Mouse (Mus musculus) left cerebral cortex, adult 2 months (tissue): ENCODE results near the gene Slc25a16. TPM values are rescaled to one million over a fixed set of nuclear protein-coding genes. Genes with fewer than 3 reads are reported as not detected.

Experiments used
- DNase-seq, 2 experiments: peaks; one replicate each; pipeline ENCODE4 v3.0.0; 2021 to 2022; ENCODE audit warnings: low spot score in 2 of 2, mixed read lengths in 1 of 2; ENCODE audit errors: extremely low spot score in 1 of 2
- H3K27ac ChIP-seq: fragments of 200-600 bp; 2 replicates; pipeline ENCODE4 v1.8.1; 2022
- H3K4me3 ChIP-seq: fragments of 200-600 bp; 2 replicates; pipeline ENCODE4 v1.8.1; 2022
- CTCF ChIP-seq: fragments of 200-600 bp; IDR thresholded peaks from 2 replicates; pipeline ENCODE4 v1.8.1; 2022; ENCODE audit warnings: antibody characterized with exemption, mild to moderate bottlenecking, moderate library complexity
- intact Hi-C: fragments of 180-260 bp; cut with DNase I; formaldehyde crosslinking; loops from one replicate; pipeline ENCODE4 v1.15.1; 2025
- total RNA-seq, 2 experiments: library from RNA; stranded (reverse); gene quantifications; 2 replicates each; pipeline ENCODE4 v1.2.3; 2021

The Slc25a16 gene
- total RNA-seq, 2 experiments from 2014 or later, result 36.4 to 38.5 TPM

DNA sequence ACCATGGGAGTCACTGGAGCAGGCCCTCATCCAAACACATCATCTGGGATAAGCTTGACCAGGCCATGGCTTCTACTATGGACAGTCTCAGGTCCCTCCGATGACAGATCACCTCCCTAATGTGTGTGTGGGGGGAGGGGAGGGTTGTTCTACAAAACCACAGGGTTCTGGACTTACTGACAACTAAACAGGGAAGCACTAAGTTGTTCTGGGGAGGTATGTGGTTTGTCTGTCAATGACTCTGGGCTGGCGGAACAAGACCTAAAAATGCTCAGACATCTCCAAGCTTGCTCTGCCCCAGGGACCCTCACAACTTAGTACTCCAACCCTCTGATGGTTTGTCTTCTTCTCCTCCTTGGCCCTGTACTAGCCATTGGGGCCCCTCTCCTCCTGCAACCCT is 9.3 kb upstream of the Slc25a16 start:
- TF ChIP-seq CTCF, result no peak
- Histone ChIP-seq H3K4me3 (no peak overlapping the region), H3K27ac (no peak overlapping the region)
- DNase-seq, result no peak
- intact Hi-C loops, result no loop called here

DNA sequence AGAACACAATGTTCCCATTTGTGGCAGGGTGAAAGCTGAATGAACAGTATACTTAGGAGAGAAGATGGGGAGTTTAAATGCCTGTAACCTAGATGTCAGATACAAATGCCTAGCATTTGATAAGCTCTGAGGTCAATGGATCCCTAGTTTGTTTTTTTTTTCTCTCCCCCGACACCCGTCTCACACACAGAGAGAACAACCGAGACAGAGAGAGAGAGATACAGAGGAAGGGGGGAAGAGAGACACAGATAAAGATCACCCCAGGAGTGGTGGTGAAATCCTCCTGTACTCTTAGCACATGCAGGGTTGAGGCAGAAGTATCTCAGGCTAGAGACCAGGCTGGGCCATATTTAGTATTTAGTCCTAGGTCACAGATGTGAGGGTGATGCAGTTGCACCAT is 1.4 kb upstream of the Slc25a16 start:
- TF ChIP-seq CTCF, result no peak
- no peak overlapping the region for H3K4me3 ChIP-seq
- intact Hi-C loops, result no loop called here
- H3K27ac ChIP-seq, result no peak overlapping the region
- no peak for DNase-seq

DNA sequence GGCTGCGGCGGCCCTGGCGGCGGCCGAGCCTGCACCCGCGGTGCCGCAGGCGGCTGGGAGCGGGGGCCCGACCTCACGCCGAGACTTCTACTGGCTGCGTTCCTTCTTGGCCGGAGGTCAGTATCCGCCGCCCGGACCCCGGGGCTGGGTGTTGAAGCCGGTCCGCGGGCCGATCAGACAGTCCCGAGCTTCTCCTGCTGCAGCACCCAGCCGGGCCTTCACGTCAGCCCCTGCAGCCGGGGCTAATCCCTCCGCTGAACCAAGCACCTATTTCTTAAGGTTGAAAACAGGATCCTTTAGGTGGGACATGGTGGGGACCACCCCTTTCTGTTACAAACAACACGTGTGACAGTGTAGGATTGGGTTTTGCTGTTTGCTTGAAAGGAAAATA is 328 bp downstream of the Slc25a16 start:
- TF ChIP-seq CTCF, result no peak
- intact Hi-C loops, result loop anchor here (2.0 to 5.0 kb wide), 3 partner anchors 53 to 128 kb away; partner anchors contain the start of gene Ccar1
- Histone ChIP-seq H3K4me3 (peak overlapping the region; percentile 95), H3K27ac (peak overlapping the region; percentile 91)
- DNase-seq, result no peak

DNA sequence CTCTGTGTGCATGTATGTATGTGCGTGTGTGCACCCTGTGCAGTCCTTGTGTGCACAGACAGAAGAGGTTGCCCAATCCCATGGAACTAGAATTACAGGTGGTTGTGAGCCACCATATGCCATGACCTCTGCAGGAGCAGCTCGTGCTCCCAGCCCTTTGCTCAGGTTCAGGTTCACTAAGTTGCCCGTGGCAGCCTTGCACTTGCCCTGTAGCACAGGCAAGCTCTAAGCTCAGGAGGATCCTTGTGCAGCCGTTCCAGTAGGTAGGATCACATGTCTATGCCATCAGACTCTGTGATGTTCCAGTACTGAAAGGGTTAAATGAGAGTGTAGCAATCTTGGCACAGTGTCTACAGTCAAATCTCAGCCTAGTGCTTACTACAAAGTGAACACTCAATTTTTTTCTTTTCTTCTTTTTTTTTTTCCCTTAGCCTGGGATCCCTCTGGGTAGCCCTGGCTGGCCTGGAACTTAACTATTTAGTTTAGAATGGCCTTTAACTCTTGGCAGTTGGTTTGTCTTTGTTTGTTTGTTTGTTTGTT is 3.7 kb downstream of the Slc25a16 start:
- DNase-seq, result no peak
- TF ChIP-seq CTCF, result no peak
- no peak overlapping the region for H3K4me3 ChIP-seq
- no peak overlapping the region for H3K27ac ChIP-seq
- intact Hi-C loops, result loop anchor here (5.0 kb wide), 2 partner anchors 57 to 132 kb away; partner anchors contain the start of gene Ccar1

DNA sequence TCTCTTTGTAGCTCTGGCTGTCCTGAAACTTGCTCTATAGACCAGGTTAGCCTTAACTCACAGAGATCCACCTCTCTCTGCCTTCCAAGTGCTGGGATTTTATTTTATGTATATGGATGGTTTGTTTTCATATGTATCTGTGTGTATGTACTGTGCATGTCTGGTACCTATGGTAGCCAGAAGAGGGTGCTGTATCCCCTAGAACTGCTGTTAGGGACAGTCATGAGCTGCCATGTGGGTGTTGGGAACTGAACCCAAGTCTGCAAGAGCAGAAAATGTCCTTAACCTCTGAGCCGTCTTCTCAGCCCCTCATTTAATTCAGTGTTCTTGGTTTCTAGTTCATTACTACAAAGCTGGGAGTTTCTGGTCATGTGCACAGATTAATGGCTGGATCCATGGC is 11.9 kb downstream of the Slc25a16 start:
- Histone ChIP-seq H3K4me3 (no peak overlapping the region), H3K27ac (no peak overlapping the region)
- intact Hi-C loops, result no loop called here
- TF ChIP-seq CTCF, result no peak; the same call in none of the 2 replicates
- no peak for DNase-seq

DNA sequence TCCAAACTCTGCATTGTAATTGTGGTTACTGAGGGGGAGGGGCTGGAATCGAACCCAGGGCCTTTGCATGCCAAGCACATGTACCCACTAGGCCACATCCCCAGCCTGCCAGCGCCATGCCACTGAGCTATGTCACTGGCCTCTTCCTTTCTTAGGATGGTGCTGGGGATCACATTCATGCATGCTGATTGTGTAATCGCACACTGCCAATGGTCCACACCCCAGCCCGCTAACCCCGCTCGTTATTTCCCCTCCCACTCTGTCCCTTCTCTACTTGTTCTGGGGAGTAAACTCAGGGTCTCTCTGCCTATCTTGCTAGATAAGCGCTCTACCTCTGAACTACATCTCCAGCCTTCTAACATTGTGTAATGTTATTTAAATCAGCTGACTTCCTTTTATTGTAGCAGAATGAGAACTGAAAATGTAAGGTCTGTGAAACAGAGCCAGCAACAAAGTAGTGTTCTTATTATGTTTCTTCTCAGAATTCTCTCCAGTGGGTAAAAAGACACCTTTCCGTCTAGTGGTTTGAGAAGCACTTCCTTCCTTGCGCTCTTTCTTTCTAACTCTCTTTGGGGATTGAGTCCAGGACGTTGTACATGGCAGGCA is 24.6 kb downstream of the Slc25a16 start:
- intact Hi-C loops, result no loop called here

DNA sequence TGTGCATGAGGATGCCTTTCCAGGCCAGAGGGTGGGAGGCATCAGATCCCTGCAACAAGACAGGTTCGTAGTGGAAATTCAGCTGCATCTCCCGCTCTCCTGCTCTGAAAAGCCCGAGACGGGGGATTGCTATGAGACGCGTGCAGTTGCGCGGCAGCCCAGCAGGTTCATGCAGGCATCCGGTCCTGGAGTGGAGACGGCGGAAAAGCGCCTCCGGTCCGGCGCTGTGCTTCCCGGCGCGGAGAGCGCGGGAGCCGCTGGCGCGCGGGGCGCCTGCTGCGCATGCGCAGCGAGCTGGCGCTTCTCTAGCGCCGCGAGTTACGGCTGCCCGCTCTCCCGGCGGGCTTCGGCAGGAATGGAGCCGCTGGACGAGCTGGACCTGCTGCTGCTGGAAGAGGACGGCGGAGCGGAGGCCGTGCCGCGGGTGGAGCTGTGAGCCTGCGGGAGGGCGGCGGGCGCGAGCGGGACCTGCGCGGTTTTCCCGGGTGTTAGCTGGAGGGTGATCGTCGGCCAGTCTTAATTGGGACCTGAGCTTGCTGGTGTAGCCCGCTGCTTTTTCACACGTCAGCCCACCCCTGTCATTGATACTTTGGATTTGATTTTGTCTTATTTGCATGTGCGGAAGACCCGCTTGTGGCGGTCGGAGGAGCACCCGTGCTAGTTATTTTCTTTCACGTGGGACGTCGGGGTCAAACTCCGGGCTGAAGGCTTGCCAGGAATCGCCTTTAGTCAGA is 26.5 kb downstream of the Slc25a16 start, which contains the start of gene Dna2:
Dna2 (plus strand) TSS at position 289 of the 734 bp plus-strand sequence.
- peak; percentile 72 for DNase-seq
- peak within 1 kb of the TSS; percentile 73 for H3K4me3 ChIP-seq
- intact Hi-C loops, result no loop called here
- 0 out of 2 replicates have a peak within 1 kb of the TSS, but pooled peaks have one; percentile 6 for H3K27ac ChIP-seq
- peak; percentile 33 for TF ChIP-seq CTCF

More for the DNA sequence above, 24.6 kb downstream of the Slc25a16 start:
- DNase-seq, result no peak
- Histone ChIP-seq H3K27ac (no peak overlapping the region), H3K4me3 (no peak overlapping the region)
- no peak for TF ChIP-seq CTCF

DNA sequence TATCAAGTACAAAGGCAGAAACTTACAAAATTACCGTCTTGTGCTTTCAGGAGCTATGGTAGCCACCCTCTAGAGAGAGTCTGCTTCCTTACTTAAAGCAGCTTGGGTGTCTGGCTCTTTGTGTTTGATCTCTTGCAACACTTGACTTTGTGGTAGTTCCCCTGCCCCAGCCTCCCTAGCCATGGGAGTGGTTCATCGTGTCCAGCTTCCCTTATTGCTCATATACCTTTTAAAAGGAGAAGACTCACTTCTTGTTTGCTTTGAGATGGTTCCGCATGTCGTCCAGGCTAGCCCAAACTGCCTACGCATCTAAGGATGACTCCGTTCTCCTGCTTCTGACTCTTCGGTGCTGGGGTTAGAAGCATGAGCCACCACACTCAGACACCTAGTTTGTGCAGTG is 28.1 kb downstream of the Slc25a16 start:
- intact Hi-C loops, result no loop called here

DNA sequence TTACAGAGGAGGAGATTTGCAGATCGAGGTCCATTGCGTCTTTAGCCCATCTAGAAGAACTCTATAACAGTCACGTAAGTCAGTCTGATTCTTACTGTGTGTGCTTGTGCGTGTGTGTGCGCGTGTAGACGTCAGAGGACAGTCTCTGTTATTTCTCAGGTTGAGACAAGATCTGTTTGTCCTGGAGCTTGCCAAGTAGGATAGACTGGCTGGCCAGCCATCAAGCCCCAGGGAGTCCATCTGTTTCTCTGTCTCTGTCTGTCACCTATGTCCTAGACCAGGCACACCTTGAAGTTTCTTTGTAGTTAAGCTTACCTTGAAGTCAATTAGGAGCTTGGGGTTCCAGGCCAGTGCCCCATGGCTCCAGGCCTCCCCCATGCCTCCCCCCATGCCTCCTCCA is 43.5 kb downstream of the Slc25a16 start:
- H3K27ac ChIP-seq, result no peak overlapping the region
- intact Hi-C loops, result no loop called here
- no peak for TF ChIP-seq CTCF
- no peak overlapping the region for H3K4me3 ChIP-seq
- no peak for DNase-seq

More for the DNA sequence above, 28.1 kb downstream of the Slc25a16 start:
- Histone ChIP-seq H3K27ac (no peak overlapping the region), H3K4me3 (no peak overlapping the region)
- no peak for TF ChIP-seq CTCF
- no peak for DNase-seq

DNA sequence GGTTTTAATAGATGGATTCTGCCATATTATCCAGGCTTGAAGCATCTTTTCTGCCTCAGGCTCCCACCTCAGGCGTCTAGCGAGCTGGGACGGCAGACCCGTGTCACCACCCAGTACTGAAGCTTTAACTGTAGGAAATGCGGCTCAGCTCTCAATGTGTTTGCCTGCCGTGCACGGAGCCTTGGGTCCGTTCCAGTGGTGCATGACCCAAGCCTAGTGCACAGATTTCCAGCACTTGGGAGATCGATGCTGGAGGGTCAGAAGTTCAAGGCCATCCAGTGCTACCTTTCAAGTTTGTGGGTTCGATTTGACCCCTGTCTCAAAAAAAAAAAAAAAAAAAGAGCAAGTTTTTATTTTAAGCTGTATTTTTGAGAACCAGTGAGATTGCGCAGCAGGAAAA is 45.4 kb downstream of the Slc25a16 start:
- no peak for DNase-seq
- intact Hi-C loops, result no loop called here
- no peak for TF ChIP-seq CTCF
- Histone ChIP-seq H3K27ac (no peak overlapping the region), H3K4me3 (no peak overlapping the region)

DNA sequence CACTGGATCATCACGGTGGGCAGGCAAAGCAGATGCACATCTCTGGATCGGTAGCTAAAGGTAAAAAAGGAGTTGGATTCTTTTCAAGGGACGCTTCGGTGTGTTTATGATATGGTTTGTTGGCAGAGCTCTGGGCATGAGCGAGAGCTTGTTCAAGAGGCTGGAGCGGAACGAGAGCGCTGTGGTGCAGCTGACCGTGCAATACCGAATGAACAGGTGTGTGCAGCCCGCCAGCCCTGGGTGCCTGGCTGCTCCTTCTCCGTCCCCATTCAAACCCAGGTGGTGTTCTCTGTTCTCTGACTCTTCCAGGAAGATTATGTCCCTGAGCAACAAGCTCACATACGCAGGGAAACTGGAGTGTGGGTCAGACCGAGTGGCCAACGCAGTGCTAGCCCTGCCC is 45.9 kb downstream of the Slc25a16 start:
- intact Hi-C loops, result no loop called here
- H3K4me3 ChIP-seq, result no peak overlapping the region
- no peak for DNase-seq
- H3K27ac ChIP-seq, result no peak overlapping the region
- TF ChIP-seq CTCF, result no peak

DNA sequence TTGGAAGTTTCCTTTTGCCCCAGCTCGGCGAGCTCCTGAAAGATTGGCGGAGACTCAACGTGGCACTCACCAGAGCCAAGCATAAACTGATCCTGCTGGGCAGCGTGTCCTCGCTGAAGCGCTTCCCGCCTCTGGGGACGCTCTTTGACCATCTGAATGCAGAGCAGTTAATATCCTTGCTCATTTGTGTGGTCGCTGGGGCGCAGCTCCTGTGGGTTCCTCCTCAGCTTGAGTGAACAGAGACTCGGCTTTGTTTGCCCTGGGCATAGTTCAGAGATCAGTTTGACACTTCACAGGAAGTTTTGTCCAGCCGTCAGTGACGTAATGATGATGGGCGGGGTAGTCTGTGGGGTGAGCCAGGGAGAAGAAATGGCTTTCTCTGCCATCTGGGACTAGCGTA is 51.4 kb downstream of the Slc25a16 start:
- peak; percentile 31 for TF ChIP-seq CTCF
- intact Hi-C loops, result no loop called here
- DNase-seq, result peak in 1 of 2 experiments; percentile 17
- H3K4me3 ChIP-seq, result no peak overlapping the region
- H3K27ac ChIP-seq, result no peak overlapping the region
